Mouse (Mus musculus) neural tube, embryonic 14.5 days (tissue): Measurements from ENCODE around the gene Map3k13. TPM values are rescaled to one million over a fixed set of nuclear protein-coding genes. Genes with fewer than 3 reads are reported as not detected.

ENCODE experiments used
- ATAC-seq: fragments of 200-750 bp; cut with Nextera tagmentation; 2 replicates; pipeline ENCODE4 v1.8.0; 2017; ENCODE audit warnings: low read depth, mild to moderate bottlenecking, moderate TSS enrichment, moderate library complexity
- H3K27ac ChIP-seq: fragments of 300-500 bp; sonication (generic); 2 replicates; pipeline ENCODE4 v1.5.1; 2014; ENCODE audit warnings: low read depth, mild to moderate bottlenecking, control low read depth, low read length, moderate library complexity, mixed read lengths
- H3K27me3 ChIP-seq: fragments of 300-500 bp; sonication (generic); 2 replicates; pipeline ENCODE4 v1.6.1; 2014; ENCODE audit warnings: low read length; ENCODE audit not compliant: control insufficient read depth, insufficient read depth
- H3K36me3 ChIP-seq: fragments of 300-500 bp; sonication (generic); 2 replicates; pipeline ENCODE4 v1.6.1; 2014; ENCODE audit warnings: low read length, mixed read lengths; ENCODE audit not compliant: control insufficient read depth, insufficient read depth
- H3K4me1 ChIP-seq: fragments of 300-500 bp; sonication (generic); 2 replicates; pipeline ENCODE4 v1.6.1; 2014; ENCODE audit warnings: low read length; ENCODE audit not compliant: control insufficient read depth, insufficient read depth
- H3K4me2 ChIP-seq: fragments of 300-500 bp; sonication (generic); 2 replicates; pipeline ENCODE4 v1.6.1; 2014; ENCODE audit warnings: mild to moderate bottlenecking, low read depth, low read length, control low read depth
- H3K4me3 ChIP-seq: fragments of 300-500 bp; sonication (generic); 2 replicates; pipeline ENCODE4 v1.5.1; 2014; ENCODE audit warnings: low read depth, low read length, control low read depth, mixed read lengths
- H3K9ac ChIP-seq: fragments of 300-500 bp; sonication (generic); replicated peaks from 2 replicates; pipeline ENCODE4 v1.6.1; 2014; ENCODE audit warnings: low read depth, mild to moderate bottlenecking, control low read depth, low read length, mixed read lengths
- H3K9me3 ChIP-seq: fragments of 300-500 bp; sonication (generic); 2 replicates; pipeline ENCODE4 v1.6.1; 2016; ENCODE audit warnings: low read length; ENCODE audit not compliant: control insufficient read depth
- WGBS: fragments of 180-500 bp; shearing (Covaris S2); extraction: QIAGEN DNeasy Blood & Tissue Kit; methylation state at CpG from one replicate; pipeline ENCODE4 v1.1.7; 2014; 5-methylcytosine and 5-hydroxymethylcytosine counted together
- polyA plus RNA-seq: library from polyadenylated mRNA; unstranded; fragments of >200 nt; fragmentation: Nextera tagmentation; extraction: Ambion mirVana; gene quantifications from 2 replicates; pipeline ENCODE4 v1.2.1, GENCODE M21; 2014

Map3k13 gene
- polyA plus RNA-seq = 10.7 and 13.0 TPM in 2 replicates

DNA sequence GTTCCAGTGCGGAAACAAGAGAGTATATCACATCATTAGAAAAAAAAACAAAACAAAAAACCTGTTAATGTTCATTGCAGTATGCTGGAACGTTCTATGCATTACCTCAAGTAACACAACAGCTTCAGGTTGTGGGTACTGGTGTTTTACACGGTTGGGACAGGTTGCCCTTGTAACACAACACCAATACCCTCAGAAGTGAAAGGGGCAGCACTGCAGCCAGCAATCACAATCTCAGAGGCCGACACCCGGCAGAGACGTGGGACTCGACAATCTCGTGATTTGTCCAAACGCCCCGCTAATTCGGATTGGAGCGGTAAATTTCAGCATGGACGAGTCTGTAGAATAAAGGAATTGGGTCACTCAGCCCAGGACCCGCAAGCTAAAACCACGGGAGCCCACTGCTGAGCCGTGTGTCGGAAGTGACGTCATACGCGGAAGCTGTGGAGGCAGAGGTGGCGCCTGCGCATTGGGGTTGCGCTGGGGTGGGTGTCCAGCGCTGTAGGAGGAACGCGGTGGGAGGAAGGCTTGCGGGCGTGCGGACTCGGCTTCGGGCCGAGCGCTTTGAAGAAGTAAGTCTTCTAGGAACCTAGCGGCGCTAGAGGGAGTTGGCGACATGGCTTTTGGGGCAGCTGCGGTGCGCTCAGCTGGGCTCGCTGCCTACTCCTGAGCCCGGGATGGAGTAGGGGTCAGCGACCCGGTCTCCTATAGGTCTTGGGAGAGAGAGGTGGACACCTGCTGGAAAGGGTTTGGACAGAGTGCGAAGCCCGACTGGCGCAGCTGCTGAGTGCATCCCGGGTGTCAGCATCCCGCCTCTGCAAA is at the start of gene Map3k13:
Gene Map3k13 (plus strand): TSS at position 472 of the 822 bp plus-strand sequence.
- no peaks in the 10 kb centered on the region for H3K27me3 ChIP-seq
- H3K9ac ChIP-seq = peak within 1 kb of the TSS; percentile 76
- H3K4me1 ChIP-seq = peaks cover 12% of the 10 kb centered on the region
- peak within 1 kb of the TSS; percentile 83 for H3K4me3 ChIP-seq
- peak; percentile 99 for ATAC-seq
- H3K9me3 ChIP-seq = no peaks in the 10 kb centered on the region
- 2% methylated on average over 47 of the region's 47 CpGs for WGBS
- H3K27ac ChIP-seq = peak within 1 kb of the TSS; percentile 87
- no peaks in the 10 kb centered on the region for H3K36me3 ChIP-seq
- H3K4me2 ChIP-seq = peak within 1 kb of the TSS; percentile 79

GRCm38 (mm10) chr16:21758447-21758846 is 35.7 kb upstream of the Map3k13 start:
- Histone ChIP-seq H3K27me3 (no peaks in the 10 kb centered on the region), H3K9me3 (no peaks in the 10 kb centered on the region), H3K36me3 (no peaks in the 10 kb centered on the region), H3K27ac (no peak overlapping the region), H3K4me3 (no peak overlapping the region), H3K4me1 (no peaks in the 10 kb centered on the region), H3K9ac (no peak overlapping the region), H3K4me2 (no peak overlapping the region)
- no peak for ATAC-seq
- 83% methylated on average over 1 of the region's 1 CpGs for WGBS

DNA sequence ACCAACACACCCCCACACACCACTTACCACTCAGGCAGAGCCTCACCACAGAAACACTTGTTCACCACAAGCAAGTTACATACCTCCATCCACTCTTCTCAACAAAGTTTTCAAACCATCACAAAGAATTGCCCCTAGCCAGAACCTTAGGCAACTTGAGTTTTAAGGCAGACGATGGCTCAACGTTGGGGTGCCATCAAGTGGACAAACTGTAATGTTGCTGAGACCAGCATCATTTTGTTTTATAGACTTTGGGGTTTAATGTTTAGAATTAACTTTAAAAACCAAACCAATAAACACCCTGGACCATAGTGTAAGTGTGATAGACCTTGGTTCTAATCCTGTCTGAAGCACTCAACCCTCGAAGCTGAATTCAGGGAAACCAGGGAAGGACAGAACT is 25.9 kb upstream of the Map3k13 start:
- no peaks in the 10 kb centered on the region for H3K36me3 ChIP-seq
- H3K9me3 ChIP-seq = no peaks in the 10 kb centered on the region
- ATAC-seq = no peak
- H3K27me3 ChIP-seq = no peaks in the 10 kb centered on the region
- 81% methylated on average over 3 of the region's 3 CpGs for WGBS
- H3K4me2 ChIP-seq = no peak overlapping the region
- H3K27ac ChIP-seq = no peak overlapping the region
- H3K9ac ChIP-seq = no peak overlapping the region
- no peaks in the 10 kb centered on the region for H3K4me1 ChIP-seq
- H3K4me3 ChIP-seq = no peak overlapping the region

DNA sequence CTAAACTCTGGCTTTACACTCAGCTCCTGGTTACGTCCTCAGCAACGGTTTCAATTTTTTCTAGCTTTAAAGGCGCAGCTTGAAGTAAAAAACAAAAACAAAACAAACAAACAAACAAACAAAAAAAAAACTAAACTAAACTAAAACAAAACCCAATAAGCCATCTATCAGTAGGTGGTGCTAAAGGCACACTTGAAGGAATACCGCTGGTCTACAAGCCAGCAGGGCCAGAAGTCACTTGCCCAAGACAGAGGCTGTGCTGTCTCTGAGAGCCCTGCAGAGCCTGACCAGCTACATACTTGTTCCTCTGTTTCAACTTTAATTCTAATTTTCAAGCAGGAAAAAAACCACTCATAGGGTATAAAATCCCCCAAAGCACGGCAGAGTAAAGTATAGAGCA is 24.5 kb upstream of the Map3k13 start:
- no peak overlapping the region for H3K4me3 ChIP-seq
- no peak overlapping the region for H3K27ac ChIP-seq
- no peaks in the 10 kb centered on the region for H3K27me3 ChIP-seq
- H3K9me3 ChIP-seq = no peaks in the 10 kb centered on the region
- no peak overlapping the region for H3K4me2 ChIP-seq
- no peak for ATAC-seq
- H3K36me3 ChIP-seq = no peaks in the 10 kb centered on the region
- 78% methylated on average over 5 of the region's 5 CpGs for WGBS
- no peaks in the 10 kb centered on the region for H3K4me1 ChIP-seq
- H3K9ac ChIP-seq = no peak overlapping the region

GRCm38 (mm10) chr16:21774725-21775124 is 19.4 kb upstream of the Map3k13 start:
- WGBS = 84% methylated on average over 4 of the region's 4 CpGs
- Histone ChIP-seq H3K27me3 (no peaks in the 10 kb centered on the region), H3K36me3 (no peaks in the 10 kb centered on the region), H3K9ac (no peak overlapping the region), H3K4me2 (no peak overlapping the region), H3K4me3 (no peak overlapping the region), H3K27ac (no peak overlapping the region), H3K4me1 (no peaks in the 10 kb centered on the region), H3K9me3 (no peaks in the 10 kb centered on the region)
- ATAC-seq = no peak

GRCm38 (mm10) chr16:21778293-21778866 is 15.8 kb upstream of the Map3k13 start:
- no peak for ATAC-seq
- H3K9ac ChIP-seq = no peak overlapping the region
- 43% methylated on average over 3 of the region's 3 CpGs for WGBS

GRCm38 (mm10) chr16:21779149-21779548 is 15.0 kb upstream of the Map3k13 start:
- Histone ChIP-seq H3K4me2 (no peak overlapping the region), H3K4me3 (no peak overlapping the region), H3K36me3 (no peaks in the 10 kb centered on the region), H3K27me3 (no peaks in the 10 kb centered on the region), H3K9ac (no peak overlapping the region), H3K27ac (no peak overlapping the region), H3K9me3 (no peaks in the 10 kb centered on the region), H3K4me1 (no peaks in the 10 kb centered on the region)
- no peak for ATAC-seq
- 92% methylated on average over 4 of the region's 4 CpGs for WGBS

More at GRCm38 (mm10) chr16:21778293-21778866, 15.8 kb upstream of the Map3k13 start:
- no peaks in the 10 kb centered on the region for H3K27me3 ChIP-seq
- H3K27ac ChIP-seq = no peak overlapping the region
- H3K9me3 ChIP-seq = no peaks in the 10 kb centered on the region
- no peak overlapping the region for H3K4me2 ChIP-seq
- no peaks in the 10 kb centered on the region for H3K4me1 ChIP-seq
- no peak overlapping the region for H3K4me3 ChIP-seq
- no peaks in the 10 kb centered on the region for H3K36me3 ChIP-seq

- no peaks in the 10 kb centered on the region for H3K4me1 ChIP-seq
- no peak overlapping the region for H3K4me2 ChIP-seq
- ATAC-seq = no peak
- H3K27me3 ChIP-seq = no peaks in the 10 kb centered on the region
- WGBS = 80% methylated on average over 3 of the region's 3 CpGs
- no peak overlapping the region for H3K4me3 ChIP-seq
- H3K36me3 ChIP-seq = no peaks in the 10 kb centered on the region
- no peak overlapping the region for H3K9ac ChIP-seq
- no peaks in the 10 kb centered on the region for H3K9me3 ChIP-seq
- no peak overlapping the region for H3K27ac ChIP-seq
Measured at GRCm38 (mm10) chr16:21781277-21781676, 12.9 kb upstream of the Map3k13 start.

- H3K9me3 ChIP-seq = no peaks in the 10 kb centered on the region
- no peak for ATAC-seq
- H3K27me3 ChIP-seq = no peaks in the 10 kb centered on the region
- H3K36me3 ChIP-seq = no peaks in the 10 kb centered on the region
- no peak overlapping the region for H3K4me3 ChIP-seq
- no peak overlapping the region for H3K9ac ChIP-seq
- WGBS = 81% methylated on average over 3 of the region's 3 CpGs
- no peak overlapping the region for H3K4me2 ChIP-seq
- 0 out of 2 replicates have a peak, but pooled peaks cover under 1% of the 10 kb centered on the region for H3K4me1 ChIP-seq
- no peak overlapping the region for H3K27ac ChIP-seq
Measured at GRCm38 (mm10) chr16:21781895-21782294, 12.3 kb upstream of the Map3k13 start.
